Mouse (Mus musculus) gastrocnemius, postnatal 25 days (tissue): ENCODE measurements around the gene Ankrd33. TPM values are rescaled to one million over a fixed set of nuclear protein-coding genes. Genes with fewer than 3 reads are reported as not detected.
"Not testable (repeated sequence)": the region's sequence is repeated elsewhere in the genome, so short reads cannot be mapped to it uniquely, and the experiment has no call there.

Source experiments
- DNase-seq: peaks from one replicate; pipeline ENCODE4 v3.0.0; 2022
- total RNA-seq, 2 experiments: library from RNA; stranded (reverse); gene quantifications; 1 replicate in 1 of 2; 2 replicates in 1 of 2; pipeline ENCODE4 v1.2.3; 2021

Ankrd33 gene
- total RNA-seq, 2 experiments from 2014 or later, result not detected

- DNase-seq, result no peak
Measured at GRCm38 (mm10) chr15:101086451-101086850, 29.1 kb upstream of the Ankrd33 start.

- peak; percentile 49 for DNase-seq
Measured at GRCm38 (mm10) chr15:101086956-101087355, 28.6 kb upstream of the Ankrd33 start.

GRCm38 (mm10) chr15:101088291-101088690, 27.3 kb upstream of the Ankrd33 start:
- no peak for DNase-seq

DNA sequence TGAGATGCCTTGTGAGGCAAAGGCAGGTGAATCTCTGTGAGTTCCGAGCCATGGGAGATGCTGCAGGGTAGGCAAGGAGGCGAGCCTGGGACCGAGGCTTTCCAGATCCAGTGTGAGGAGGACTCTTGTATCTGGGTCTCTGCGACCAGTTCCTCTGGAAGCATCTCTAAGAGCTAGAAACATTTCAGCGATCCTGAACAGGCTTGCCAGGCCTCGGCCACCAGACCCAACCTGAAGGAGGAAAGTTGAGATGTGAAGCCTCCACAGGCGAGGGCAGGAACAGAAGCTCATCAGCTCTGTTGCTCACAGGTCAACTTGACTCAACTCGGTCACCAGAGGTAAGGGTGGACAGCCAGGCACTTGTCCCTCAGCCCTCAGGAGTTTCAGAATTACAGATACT, 24.0 kb upstream of the Ankrd33 start:
- no peak for DNase-seq

DNA sequence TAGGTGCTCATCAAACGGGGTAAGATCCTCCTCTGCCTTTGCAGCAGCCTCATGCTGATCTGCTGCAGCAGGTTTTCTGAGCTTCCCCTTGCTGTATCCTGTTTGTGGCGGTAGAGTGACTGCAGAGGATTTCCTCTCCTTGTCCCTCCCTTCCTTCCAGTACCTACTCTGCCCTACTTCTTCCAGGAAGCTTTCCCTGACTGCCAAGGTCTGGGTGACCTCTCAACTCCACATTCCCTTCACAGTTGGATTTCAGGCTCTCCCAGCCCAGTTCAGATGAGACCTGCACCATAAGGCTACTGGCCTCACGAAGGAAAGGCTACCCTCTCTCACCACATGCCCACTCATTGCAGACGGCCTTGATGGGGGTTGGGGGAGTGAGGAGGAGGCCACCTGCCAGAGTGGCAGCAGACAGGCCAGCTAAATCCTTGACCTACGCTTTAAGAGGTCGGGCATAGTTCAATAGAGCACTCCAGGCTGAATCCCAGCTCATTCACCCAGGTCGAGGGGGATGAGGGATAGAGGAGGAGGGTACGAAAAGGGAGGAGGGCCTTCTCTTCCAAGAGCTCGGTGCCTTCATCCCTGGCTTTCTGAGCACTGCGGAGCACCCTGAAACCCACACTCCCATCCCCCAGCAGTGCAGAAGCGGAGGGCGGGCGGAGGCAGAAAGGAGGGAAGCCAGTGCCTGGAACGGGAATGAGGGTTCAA, 23.3 kb upstream of the Ankrd33 start:
- no peak for DNase-seq

DNA sequence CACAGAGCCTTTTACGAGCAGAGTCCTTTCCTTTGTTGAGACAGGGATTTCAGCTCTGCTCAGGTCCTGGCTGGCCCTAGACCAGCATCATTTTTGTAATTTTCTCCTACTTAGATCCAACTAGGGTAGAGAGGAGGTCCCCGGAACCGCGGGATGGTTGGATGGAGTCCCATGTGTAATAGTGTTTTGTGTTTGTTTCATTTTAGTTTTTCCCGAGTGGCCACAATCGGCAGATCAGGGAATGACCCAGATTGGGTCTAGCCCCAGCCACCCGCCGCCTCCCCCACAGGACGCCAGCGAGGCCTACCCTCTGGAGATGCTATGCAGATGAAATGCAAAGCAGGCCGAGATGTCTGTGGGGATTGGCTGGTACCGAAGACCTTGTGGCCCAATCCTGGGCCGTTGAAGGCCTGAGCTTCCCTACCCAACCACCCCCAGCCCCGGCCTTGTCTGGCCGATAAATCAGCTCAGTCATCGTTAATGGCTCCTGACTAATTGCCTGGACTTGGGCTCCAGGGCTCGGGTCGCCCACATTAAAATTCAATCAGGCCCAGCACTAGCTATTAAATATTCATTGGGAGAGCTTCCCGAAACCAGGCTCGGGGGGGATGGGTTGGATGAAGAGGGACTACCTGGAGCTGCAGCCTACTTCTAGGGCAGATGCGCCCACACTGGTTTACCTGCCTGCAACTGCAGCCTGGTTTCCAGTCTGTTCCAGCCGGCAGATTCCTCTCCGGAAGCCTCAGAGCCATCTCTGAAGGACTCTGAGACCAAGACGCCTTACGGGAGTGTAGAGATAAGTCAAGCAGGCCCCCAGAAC, 22.5 kb upstream of the Ankrd33 start:
- no peak for DNase-seq

- no peak for DNase-seq
Measured at GRCm38 (mm10) chr15:101093988-101094387, 21.6 kb upstream of the Ankrd33 start.

DNA sequence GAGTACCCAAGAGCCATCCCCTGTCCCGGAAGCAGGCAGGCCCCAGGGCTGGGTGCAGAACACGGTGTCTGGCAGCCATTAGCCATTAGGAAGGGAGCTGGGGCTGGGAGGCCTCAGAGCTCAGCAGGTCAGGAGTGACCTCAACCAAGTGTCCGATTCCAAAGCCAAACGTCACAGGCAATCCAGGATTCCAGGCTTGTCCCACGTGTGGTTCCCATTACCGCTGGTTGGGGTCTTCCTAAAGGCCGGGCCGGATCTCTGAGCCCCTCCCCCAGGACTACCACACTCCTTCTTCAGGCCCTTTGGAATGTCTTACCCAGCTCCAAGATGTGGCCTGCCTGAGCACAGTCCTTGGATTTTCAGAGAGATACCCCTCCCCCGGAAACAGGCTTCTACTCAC, 20.6 kb upstream of the Ankrd33 start:
- no peak for DNase-seq

GRCm38 (mm10) chr15:101095392-101095791, 20.2 kb upstream of the Ankrd33 start:
- DNase-seq, result no peak

GRCm38 (mm10) chr15:101097985-101098651, 17.4 kb upstream of the Ankrd33 start:
- DNase-seq, result no peak

GRCm38 (mm10) chr15:101100996-101101395, 14.6 kb upstream of the Ankrd33 start:
- DNase-seq, result no peak

DNA sequence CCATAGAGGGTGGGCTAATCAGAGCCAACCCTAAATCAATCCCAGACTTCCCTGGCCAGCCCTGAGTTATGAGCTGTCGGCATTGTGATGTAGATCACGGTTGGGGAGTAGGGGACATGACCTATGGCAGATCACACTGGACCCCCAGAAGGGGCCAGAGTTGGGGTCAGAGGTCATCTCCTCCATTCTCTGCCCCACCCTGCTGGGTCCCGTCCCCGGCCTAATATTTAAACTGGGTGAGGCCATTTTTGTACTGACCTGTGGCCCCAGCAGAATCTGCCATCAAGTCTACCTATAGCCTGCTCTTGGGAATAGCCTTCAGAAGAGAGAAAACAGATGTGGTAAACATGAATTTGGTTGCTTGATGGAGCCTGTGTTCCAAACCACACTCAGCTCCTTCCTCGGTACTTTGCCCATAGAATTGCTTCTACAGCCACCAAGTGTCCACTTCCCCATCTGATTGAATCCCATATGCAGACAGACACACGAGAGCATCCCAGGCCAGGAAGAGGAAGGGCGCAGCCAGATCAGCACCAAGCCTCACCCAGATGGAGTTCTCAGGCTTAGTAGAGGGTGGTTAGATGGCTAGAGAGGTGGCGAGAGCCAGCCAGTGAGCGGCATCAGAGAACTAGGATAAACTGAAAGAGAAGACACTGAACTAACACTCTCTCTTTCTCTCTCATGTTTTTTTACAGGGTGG, 11.8 kb upstream of the Ankrd33 start:
- DNase-seq, result no peak

GRCm38 (mm10) chr15:101105496-101105994, 10.0 kb upstream of the Ankrd33 start:
- peak; percentile 57 for DNase-seq

DNA sequence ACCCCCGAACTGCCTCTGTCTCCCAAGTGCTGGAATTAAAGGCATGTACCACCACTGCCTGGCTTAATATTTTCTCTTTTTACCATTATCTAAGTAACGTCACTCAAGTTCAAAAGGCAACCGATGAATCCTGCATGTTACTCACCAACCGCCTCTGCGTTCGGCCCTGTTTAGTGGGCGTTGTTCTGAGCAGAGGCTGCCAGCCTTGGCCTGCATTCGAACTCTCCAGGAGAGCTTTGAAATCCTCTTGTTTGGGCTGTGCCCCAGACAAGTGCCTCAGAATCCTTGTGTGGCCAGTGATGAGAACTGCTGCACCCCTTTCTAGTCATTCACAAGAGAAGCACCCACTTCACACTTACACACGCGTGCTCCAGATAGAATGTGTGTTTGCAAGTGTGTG, 9.5 kb upstream of the Ankrd33 start:
- DNase-seq, result no peak

- no peak for DNase-seq
Measured at GRCm38 (mm10) chr15:101107906-101108671, 7.5 kb upstream of the Ankrd33 start.

GRCm38 (mm10) chr15:101113176-101113575, 2.4 kb upstream of the Ankrd33 start:
- DNase-seq, result peak; percentile 63

- DNase-seq, result not testable (repeated sequence)
Measured at GRCm38 (mm10) chr15:101113778-101114177, 1.8 kb upstream of the Ankrd33 start.

GRCm38 (mm10) chr15:101118399-101119125, 3.0 kb downstream of the Ankrd33 start:
- DNase-seq, result no peak

DNA sequence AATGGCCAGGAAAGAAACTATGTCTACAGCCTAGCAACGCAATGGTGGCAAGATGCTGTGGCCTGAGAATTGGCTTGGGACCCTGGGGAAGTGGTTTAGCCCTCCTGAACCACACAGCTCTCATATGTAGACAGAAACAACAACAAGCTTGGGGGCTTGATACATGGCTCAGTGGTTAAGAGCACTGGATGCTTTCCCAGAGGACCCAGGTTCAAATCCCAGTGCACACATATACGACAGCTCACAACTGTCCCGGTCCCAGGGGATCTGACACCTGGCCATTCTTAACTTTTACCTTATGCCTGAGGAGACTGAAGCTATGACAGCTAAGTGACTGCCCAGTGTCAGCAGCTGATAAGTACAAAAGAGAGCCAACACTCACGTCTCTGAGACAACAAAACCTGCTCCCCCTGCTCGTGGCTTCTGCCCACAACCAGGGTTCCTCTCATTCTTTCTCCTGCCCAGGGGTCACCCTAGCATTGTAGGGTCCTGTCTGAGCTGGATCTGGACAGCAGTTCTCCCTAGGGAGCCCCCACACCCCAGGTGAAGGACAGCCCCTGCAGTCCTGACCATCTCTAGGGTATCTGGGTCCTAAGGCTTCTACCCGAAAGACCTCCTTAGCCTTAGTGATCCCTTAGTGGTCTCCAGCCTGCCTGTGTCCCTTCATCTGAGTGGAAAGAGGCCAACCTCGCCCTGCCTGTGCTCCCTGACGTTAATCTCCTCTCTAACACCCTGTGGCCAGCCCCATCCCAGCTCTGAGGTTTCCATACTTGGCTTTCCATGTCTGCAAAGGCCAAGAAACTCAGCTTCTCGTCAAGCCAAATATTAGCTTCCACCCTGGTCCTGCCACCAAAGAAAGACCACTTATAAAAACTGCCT, 6.1 kb downstream of the Ankrd33 start:
- DNase-seq, result no peak

- no peak for DNase-seq
Measured at GRCm38 (mm10) chr15:101122290-101122589, 6.7 kb downstream of the Ankrd33 start.
